Mouse (Mus musculus): ENCODE results near the gene Atp2c2.

- TF ChIP-seq POLR2A (IDR thresholded peaks at IDR 0.05; ENCODE audit: insufficient read depth, low read depth, low read length) (no peak), CTCF (IDR thresholded peaks at IDR 0.05) (no peak), EP300 (IDR thresholded peaks at IDR 0.05; ENCODE audit: insufficient read depth, low read depth, low read length) (no peak)
Measured at GRCm38 (mm10) chr8:119727093-119727492, 27.3 kb downstream of the Atp2c2 start.

All from heart, adult 2 months (tissue).